Mouse (Mus musculus) thymus, postnatal 14 days (tissue): ENCODE data around the gene Ttc23l.
"Not testable (repeated sequence)": the region's sequence is repeated elsewhere in the genome, so short reads cannot be mapped to it uniquely, and the experiment has no call there.

ENCODE experiments used
- DNase-seq: peaks from one replicate; pipeline ENCODE4 v3.0.0; 2021

Ttc23l gene

GRCm38 (mm10) chr15:10506099-10506498, 52.4 kb downstream of the Ttc23l start:
- no peak for DNase-seq

GRCm38 (mm10) chr15:10500838-10501719, 57.4 kb downstream of the Ttc23l start:
- DNase-seq = no peak

GRCm38 (mm10) chr15:10500035-10500434, 58.4 kb downstream of the Ttc23l start:
- no peak for DNase-seq

- DNase-seq = no peak
Measured at GRCm38 (mm10) chr15:10499593-10499992, 58.9 kb downstream of the Ttc23l start.

GRCm38 (mm10) chr15:10496696-10497095, 61.8 kb downstream of the Ttc23l start:
- DNase-seq = not testable (repeated sequence)

- no peak for DNase-seq
Measured at GRCm38 (mm10) chr15:10495944-10496343, 62.5 kb downstream of the Ttc23l start.

GRCm38 (mm10) chr15:10490101-10490500, 68.4 kb downstream of the Ttc23l start:
- no peak for DNase-seq

GRCm38 (mm10) chr15:10487246-10487645, 71.2 kb downstream of the Ttc23l start:
- no peak for DNase-seq

GRCm38 (mm10) chr15:10486365-10486839, 72.1 kb downstream of the Ttc23l start:
- no peak for DNase-seq

- peak; percentile 93 for DNase-seq
Measured at GRCm38 (mm10) chr15:10485484-10486364, 72.7 kb downstream of the Ttc23l start, which contains the start of the genes Brix1 and Rad1. TSS of gene Brix1 (minus strand) at chr15:10485947. TSS of gene Rad1 (plus strand) at chr15:10486018.

- DNase-seq = no peak
Measured at GRCm38 (mm10) chr15:10470941-10471340, 87.5 kb downstream of the Ttc23l start.

- DNase-seq = peak; percentile 91
Measured at GRCm38 (mm10) chr15:10470151-10470831, 88.2 kb downstream of the Ttc23l start, which contains the start of gene Dnajc21. TSS of gene Dnajc21 (minus strand) at chr15:10470516.

- DNase-seq = peak; percentile 48
Measured at GRCm38 (mm10) chr15:10469641-10470150, 88.8 kb downstream of the Ttc23l start.

GRCm38 (mm10) chr15:10468761-10469160, 89.7 kb downstream of the Ttc23l start:
- no peak for DNase-seq

GRCm38 (mm10) chr15:10464678-10465077, 93.8 kb downstream of the Ttc23l start:
- no peak for DNase-seq

- no peak for DNase-seq
Measured at GRCm38 (mm10) chr15:10463555-10463954, 94.9 kb downstream of the Ttc23l start.

GRCm38 (mm10) chr15:10460986-10461385, 97.5 kb downstream of the Ttc23l start:
- no peak for DNase-seq
